Comparison of ENCODE assay signal across 19 mouse cellular contexts in genomic region chr3:108022650-108023049, GRCm38 (mm10). TPM values are rescaled to one million over a fixed set of nuclear protein-coding genes. Genes with fewer than 3 reads are reported as not detected.
DNase-seq lines count a peak whose midpoint lies in the region; ATAC-seq lines count a peak whose summit lies in the region.
"Had no signal": no experiment of that assay in that cellular context is flagged by ENCODE, and none has a peak within 500 bp of the region (broad histone marks: within the 10 kb centered on the region; RNA-seq: fewer than 3 reads in every experiment).

No protein-coding gene starts in this region.

- H3K27me3 ChIP-seq in liver, embryonic 12.5 days (replicated peaks), result peaks cover 9% of the 10 kb centered on the region; the same call in 1 of the 2 replicates
- no peaks in the 10 kb centered on the region for H3K27me3 ChIP-seq in intestine, embryonic 16.5 days (replicated peaks; ENCODE audit: control insufficient read depth, insufficient read depth, low read length)
- H3K27me3 ChIP-seq in midbrain, embryonic 11.5 days (ENCODE audit: control insufficient read depth, insufficient read depth, low read length), result no peaks in the 10 kb centered on the region
- H3K27me3 ChIP-seq: embryonic facial prominence, embryonic 15.5 days; limb, embryonic 12.5 days had no signal

- intact Hi-C loops in left cerebral cortex, postnatal 25 days (cut with DNase I), result no loop called here

- H3K4me3 ChIP-seq in liver, embryonic 12.5 days, result no peak overlapping the region
- no peak overlapping the region for H3K4me3 ChIP-seq in intestine, embryonic 16.5 days (ENCODE audit: low read length)
- H3K4me3 ChIP-seq in midbrain, embryonic 11.5 days (ENCODE audit: low read depth, low read length), result no peak overlapping the region
- H3K4me3 ChIP-seq: embryonic facial prominence, embryonic 15.5 days; limb, embryonic 12.5 days; megakaryocyte, embryonic 14.5 days had no signal

- ATAC-seq in liver, embryonic 12.5 days, result no peak
- no peak for ATAC-seq in intestine, embryonic 16.5 days
- ATAC-seq in megakaryocyte progenitor cell, adult 5-6 weeks (replicated peaks; ENCODE audit: poor library complexity), result peak; percentile 32
- no peak for ATAC-seq in midbrain, embryonic 11.5 days (ENCODE audit: low FRiP score)
- ATAC-seq: forebrain, postnatal 0 days; hindbrain, postnatal 0 days had no signal

- 48% methylated on average over 6 of the region's 6 CpGs for WGBS in liver, embryonic 12.5 days (ENCODE audit: insufficient replicate concordance)
- 54% methylated on average over 6 of the region's 6 CpGs for WGBS in intestine, embryonic 16.5 days
- WGBS in midbrain, embryonic 11.5 days, result 82% methylated on average over 6 of the region's 6 CpGs

- H3K9ac ChIP-seq in liver, embryonic 12.5 days, result no peak overlapping the region
- H3K9ac ChIP-seq in intestine, embryonic 16.5 days (ENCODE audit: low read depth, low read length), result no peak overlapping the region
- no peak overlapping the region for H3K9ac ChIP-seq in midbrain, embryonic 11.5 days (ENCODE audit: low read length)
- H3K9ac ChIP-seq: embryonic facial prominence, embryonic 15.5 days; forebrain, postnatal 0 days; limb, embryonic 12.5 days had no signal

- no peaks in the 10 kb centered on the region for H3K36me3 ChIP-seq in liver, embryonic 12.5 days
- no peaks in the 10 kb centered on the region for H3K36me3 ChIP-seq in intestine, embryonic 16.5 days (ENCODE audit: control insufficient read depth, insufficient read depth, low read length)
- no peaks in the 10 kb centered on the region for H3K36me3 ChIP-seq in midbrain, embryonic 11.5 days (ENCODE audit: control insufficient read depth, insufficient read depth, low read length)
- H3K36me3 ChIP-seq: embryonic facial prominence, embryonic 15.5 days; G1E; limb, embryonic 12.5 days had no signal

- peak; percentile 29 for DNase-seq in adrenal gland, postnatal 14 days
- no peak for DNase-seq in adrenal gland, adult (ENCODE audit: inconsistent age in 2 of 2, low spot score in 1 of 2)
- peak; percentile 15 for DNase-seq in liver
- DNase-seq in left cerebral cortex, postnatal 25 days (ENCODE audit: low spot score in 2 of 2), result no peak
- DNase-seq in midbrain, embryonic 11.5 days (ENCODE audit: low spot score, missing footprints), result no peak
- DNase-seq: cerebellum, postnatal 36 days; forebrain, postnatal 0 days; kidney, postnatal 10 days; right cerebral cortex, postnatal 14 days; thymus, postnatal 25 days had no signal

- no peak overlapping the region for H3K4me2 ChIP-seq in liver, embryonic 12.5 days
- no peak overlapping the region for H3K4me2 ChIP-seq in intestine, embryonic 16.5 days (ENCODE audit: low read depth, low read length)
- no peak overlapping the region for H3K4me2 ChIP-seq in midbrain, embryonic 11.5 days
- H3K4me2 ChIP-seq: embryonic facial prominence, embryonic 15.5 days; limb, embryonic 12.5 days had no signal

- no peaks in the 10 kb centered on the region for H3K9me3 ChIP-seq in liver, embryonic 12.5 days (replicated peaks)
- H3K9me3 ChIP-seq in intestine, embryonic 16.5 days (ENCODE audit: control insufficient read depth, low read length), result no peaks in the 10 kb centered on the region
- H3K9me3 ChIP-seq in midbrain, embryonic 11.5 days (ENCODE audit: control insufficient read depth, low read length), result no peaks in the 10 kb centered on the region
- H3K9me3 ChIP-seq: embryonic facial prominence, embryonic 15.5 days; G1E; limb, embryonic 12.5 days; megakaryocyte, embryonic 14.5 days had no signal

- peaks cover 26% of the 10 kb centered on the region for H3K4me1 ChIP-seq in liver, embryonic 12.5 days
- peaks cover 19% of the 10 kb centered on the region for H3K4me1 ChIP-seq in intestine, embryonic 16.5 days (ENCODE audit: control insufficient read depth, insufficient read depth, low read length)
- H3K4me1 ChIP-seq in midbrain, embryonic 11.5 days (ENCODE audit: control insufficient read depth, insufficient read depth, low read length), result no peaks in the 10 kb centered on the region; the same call in 1 of the 2 replicates

- H3K27ac ChIP-seq in liver, embryonic 12.5 days, result no peak overlapping the region
- 0 out of 2 replicates have a peak overlapping the region, but pooled peaks have one; percentile 37 for H3K27ac ChIP-seq in intestine, embryonic 16.5 days (ENCODE audit: low read length)
- no peak overlapping the region for H3K27ac ChIP-seq in midbrain, embryonic 11.5 days (ENCODE audit: low read depth, low read length)
- H3K27ac ChIP-seq: embryonic facial prominence, embryonic 15.5 days; hindbrain, postnatal 0 days; limb, embryonic 12.5 days had no signal

RNA-seq across cellular contexts. Expression of gene Gstm1, which starts 4.9 kb away (rescaled TPM):
- total RNA-seq in adrenal gland, postnatal 14 days (2021), result 145 and 158 TPM in 2 replicates
- polyA plus RNA-seq in liver, embryonic 12.5 days (2016; fragmentation: Nextera tagmentation; extraction: Ambion mirVana), result 228 and 237 TPM in 2 replicates
- 327 and 376 TPM in 2 replicates for polyA plus RNA-seq in intestine, embryonic 16.5 days (2015; fragmentation: Nextera tagmentation; extraction: Ambion mirVana)
- total RNA-seq in megakaryocyte progenitor cell, adult 5-6 weeks (2015), result 1,143 and 1,246 TPM in 2 replicates
- 511 and 599 TPM in 2 replicates for total RNA-seq in megakaryocyte progenitor cell, adult 5-6 weeks (2017)
- 100 to 1,000 TPM; 225 to 239 TPM for total RNA-seq in left cerebral cortex, postnatal 25 days (2021)
- 30.5 and 33.8 TPM in 2 replicates for polyA plus RNA-seq in midbrain, embryonic 11.5 days (2014; fragmentation: Nextera tagmentation; extraction: Ambion mirVana)
- total RNA-seq: G1E had no signal

RNA-seq across cellular contexts. Expression of gene Gstm4, which starts 22.0 kb away (rescaled TPM):
- total RNA-seq in adrenal gland, postnatal 14 days (2021), result 11.2 and 12.3 TPM in 2 replicates
- polyA plus RNA-seq in liver, embryonic 12.5 days (2016; fragmentation: Nextera tagmentation; extraction: Ambion mirVana), result 16.2 and 16.6 TPM in 2 replicates
- polyA plus RNA-seq in intestine, embryonic 16.5 days (2015; fragmentation: Nextera tagmentation; extraction: Ambion mirVana), result 47.9 and 49.2 TPM in 2 replicates
- total RNA-seq in megakaryocyte progenitor cell, adult 5-6 weeks (2015), result 12.5 and 15.8 TPM in 2 replicates
- 15.1 and 22.1 TPM in 2 replicates for total RNA-seq in megakaryocyte progenitor cell, adult 5-6 weeks (2017)
- 10 to 100 TPM in 1 of 2 experiments, 1 to 10 TPM in 1; 9.1 to 10.7 TPM for total RNA-seq in left cerebral cortex, postnatal 25 days (2021)
- 15.2 and 15.8 TPM in 2 replicates for polyA plus RNA-seq in midbrain, embryonic 11.5 days (2014; fragmentation: Nextera tagmentation; extraction: Ambion mirVana)
- total RNA-seq: G1E had no signal
- polyA plus RNA-seq: G1E had no signal

RNA-seq across cellular contexts. Expression of gene Gstm2, which starts 36.4 kb away (rescaled TPM):
- total RNA-seq in adrenal gland, postnatal 14 days (2021), result 109 and 111 TPM in 2 replicates
- polyA plus RNA-seq in liver, embryonic 12.5 days (2016; fragmentation: Nextera tagmentation; extraction: Ambion mirVana), result 7.6 and 7.8 TPM in 2 replicates
- 207 and 212 TPM in 2 replicates for polyA plus RNA-seq in intestine, embryonic 16.5 days (2015; fragmentation: Nextera tagmentation; extraction: Ambion mirVana)
- 2.1 and 2.2 TPM in 2 replicates for total RNA-seq in megakaryocyte progenitor cell, adult 5-6 weeks (2015)
- total RNA-seq in megakaryocyte progenitor cell, adult 5-6 weeks (2017), result 4.8 and 6.8 TPM in 2 replicates
- 1 to 10 TPM; 3.1 to 4.3 TPM for total RNA-seq in left cerebral cortex, postnatal 25 days (2021)
- 14.1 and 15.7 TPM in 2 replicates for polyA plus RNA-seq in midbrain, embryonic 11.5 days (2014; fragmentation: Nextera tagmentation; extraction: Ambion mirVana)
- total RNA-seq: G1E had no signal
- polyA plus RNA-seq: G1E had no signal

RNA-seq across cellular contexts. Expression of gene Gstm3, which starts 53.6 kb away (rescaled TPM):
- total RNA-seq in adrenal gland, postnatal 14 days (2021), result 2.1 TPM in 1 of 2 replicates, not detected in the other
- 7.9 and 10.0 TPM in 2 replicates for polyA plus RNA-seq in liver, embryonic 12.5 days (2016; fragmentation: Nextera tagmentation; extraction: Ambion mirVana)
- polyA plus RNA-seq in intestine, embryonic 16.5 days (2015; fragmentation: Nextera tagmentation; extraction: Ambion mirVana), result 160 and 183 TPM in 2 replicates
- not detected in 2 replicates for total RNA-seq in megakaryocyte progenitor cell, adult 5-6 weeks (2015)
- total RNA-seq in megakaryocyte progenitor cell, adult 5-6 weeks (2017), result not detected in 2 replicates
- total RNA-seq in left cerebral cortex, postnatal 25 days (2021), result not detected
- polyA plus RNA-seq in midbrain, embryonic 11.5 days (2014; fragmentation: Nextera tagmentation; extraction: Ambion mirVana), result not detected in 2 replicates
- total RNA-seq: forebrain, postnatal 0 days; G1E; hindbrain, postnatal 0 days; layer of hippocampus, postnatal 25 days had no signal
- polyA plus RNA-seq: embryonic facial prominence, embryonic 15.5 days; forebrain, postnatal 0 days; G1E; limb, embryonic 12.5 days had no signal

Comparison
In these comparisons a context has a peak if more than half of its experiments do, and no peak if none do; other contexts are left out.
1. DNase-seq: peak in adrenal gland, postnatal 14 days (single experiment) and liver (single experiment); none in adrenal gland, adult (0 of 2), left cerebral cortex, postnatal 25 days (0 of 2) and midbrain, embryonic 11.5 days (single experiment).
2. RNA of gene Gstm2, which starts 36.4 kb away (total RNA-seq): 109 to 111 TPM in adrenal gland, postnatal 14 days; 2.1 to 6.8 TPM in megakaryocyte progenitor cell, adult 5-6 weeks and 3.1 to 4.3 TPM in left cerebral cortex, postnatal 25 days; every median in the first group is over 10 times any median in the second.